In genomic region chr9:98244223-98244622, GRCm38 (mm10) we compare ENCODE assay signal across 9 mouse cellular contexts. TPM values are rescaled to one million over a fixed set of nuclear protein-coding genes. Genes with fewer than 3 reads are reported as not detected.
A peak's percentile ranks its signal among the peaks of the same experiment; 100 is the strongest.
DNase-seq lines count a peak whose midpoint lies in the region; ATAC-seq lines count a peak whose summit lies in the region.
"Had no signal": no experiment of that assay in that cellular context is flagged by ENCODE, and none has a peak within 500 bp of the region (broad histone marks: within the 10 kb centered on the region; RNA-seq: fewer than 3 reads in every experiment).

No protein-coding gene starts in this region.

- no peaks in the 10 kb centered on the region for H3K36me3 ChIP-seq in heart, embryonic 11.5 days (ENCODE audit: control insufficient read depth, insufficient read depth, low read length)
- H3K36me3 ChIP-seq in midbrain, embryonic 11.5 days (ENCODE audit: control insufficient read depth, insufficient read depth, low read length): no peaks in the 10 kb centered on the region

- no peak for ATAC-seq in heart, embryonic 11.5 days (replicated peaks; ENCODE audit: insufficient number of reproducible peaks, low FRiP score, low TSS enrichment)
- 0 out of 2 replicates have a peak, but pooled peaks have one; percentile 42 for ATAC-seq in midbrain, embryonic 11.5 days (ENCODE audit: low FRiP score)

- no peaks in the 10 kb centered on the region for H3K4me1 ChIP-seq in heart, embryonic 11.5 days (ENCODE audit: control insufficient read depth, insufficient read depth, low read length)
- no peaks in the 10 kb centered on the region for H3K4me1 ChIP-seq in midbrain, embryonic 11.5 days (ENCODE audit: control insufficient read depth, insufficient read depth, low read length)

- no peak overlapping the region for H3K4me2 ChIP-seq in heart, embryonic 11.5 days
- H3K4me2 ChIP-seq in midbrain, embryonic 11.5 days: no peak overlapping the region

- WGBS in heart, embryonic 11.5 days (ENCODE audit: insufficient replicate concordance): 50% methylated on average over 2 of the region's 2 CpGs
- 39% methylated on average over 2 of the region's 2 CpGs for WGBS in midbrain, embryonic 11.5 days

- no peak overlapping the region for H3K9ac ChIP-seq in heart, embryonic 11.5 days (ENCODE audit: low read depth, low read length)
- no peak overlapping the region for H3K9ac ChIP-seq in midbrain, embryonic 11.5 days (ENCODE audit: low read length)

- H3K27me3 ChIP-seq in heart, embryonic 11.5 days (ENCODE audit: control insufficient read depth, insufficient read depth, low read length): no peaks in the 10 kb centered on the region
- H3K27me3 ChIP-seq in midbrain, embryonic 11.5 days (ENCODE audit: control insufficient read depth, insufficient read depth, low read length): no peaks in the 10 kb centered on the region
- H3K27me3 ChIP-seq: CH12.LX had no signal

- no peak overlapping the region for H3K27ac ChIP-seq in heart, embryonic 11.5 days (ENCODE audit: low read depth, low read length)
- no peak overlapping the region for H3K27ac ChIP-seq in midbrain, embryonic 11.5 days (ENCODE audit: low read depth, low read length)

- no peaks in the 10 kb centered on the region for H3K9me3 ChIP-seq in heart, embryonic 11.5 days (replicated peaks; ENCODE audit: control insufficient read depth, low read length)
- no peaks in the 10 kb centered on the region for H3K9me3 ChIP-seq in midbrain, embryonic 11.5 days (ENCODE audit: control insufficient read depth, low read length)

- intact Hi-C loops in heart, postnatal 10 days (cut with DNase I): no loop called here

- DNase-seq in heart, postnatal 10 days: peak; percentile 12 to 30
- DNase-seq in adrenal gland, adult (ENCODE audit: inconsistent age in 2 of 2, low spot score in 1 of 2): peak; percentile 30 to 61
- peak; percentile 49 for DNase-seq in embryo, embryonic 11 days
- DNase-seq in layer of hippocampus, adult 18-20 months (ENCODE audit: low spot score in 2 of 2): peak; percentile 70 to 84
- DNase-seq in midbrain, embryonic 11.5 days (ENCODE audit: low spot score, missing footprints): no peak
- DNase-seq in telencephalon, adult 2 months (ENCODE audit: low read depth, low spot score): peak; percentile 36
- no peak for DNase-seq in thymus, postnatal 10 days (ENCODE audit: low spot score in 2 of 2)

- no peak overlapping the region for H3K4me3 ChIP-seq in heart, embryonic 11.5 days (ENCODE audit: low read depth, low read length)
- no peak overlapping the region for H3K4me3 ChIP-seq in midbrain, embryonic 11.5 days (ENCODE audit: low read depth, low read length)

RNA-seq across cellular contexts. Expression of gene Nmnat3, which starts 43.0 kb away (rescaled TPM):
- total RNA-seq in heart, postnatal 10 days (2021): 10 to 100 TPM; 11.2 to 12.8 TPM
- 9.7 and 10.3 TPM in 2 replicates for polyA plus RNA-seq in heart, embryonic 11.5 days (2014; fragmentation: Nextera tagmentation; extraction: Ambion mirVana)
- 1 to 10 TPM; 1.4 to 1.6 TPM for total RNA-seq in layer of hippocampus, adult 18-20 months (2021)
- polyA plus RNA-seq in midbrain, embryonic 11.5 days (2014; fragmentation: Nextera tagmentation; extraction: Ambion mirVana): 2.3 and 3.2 TPM in 2 replicates

Comparison
In these comparisons a context has a peak if more than half of its experiments do, and no peak if none do; other contexts are left out.
1. DNase-seq: peak in heart, postnatal 10 days (2 of 2), adrenal gland, adult (2 of 2), embryo, embryonic 11 days (single experiment), layer of hippocampus, adult 18-20 months (2 of 2) and telencephalon, adult 2 months (single experiment); none in midbrain, embryonic 11.5 days (single experiment) and thymus, postnatal 10 days (0 of 2).
2. RNA of gene Nmnat3, which starts 43.0 kb away (total RNA-seq): 11.2 to 12.8 TPM in heart, postnatal 10 days; 1.4 to 1.6 TPM in layer of hippocampus, adult 18-20 months; every median in the first group is over 4 times any median in the second.